Mouse (Mus musculus) spleen, adult 12 weeks (tissue): Measurements from ENCODE around the gene Fpgs.

Experiments used
- DNase-seq: peaks from one replicate; pipeline ENCODE4 v3.0.0; 2022; ENCODE audit warnings: low spot score

The Fpgs gene

DNA sequence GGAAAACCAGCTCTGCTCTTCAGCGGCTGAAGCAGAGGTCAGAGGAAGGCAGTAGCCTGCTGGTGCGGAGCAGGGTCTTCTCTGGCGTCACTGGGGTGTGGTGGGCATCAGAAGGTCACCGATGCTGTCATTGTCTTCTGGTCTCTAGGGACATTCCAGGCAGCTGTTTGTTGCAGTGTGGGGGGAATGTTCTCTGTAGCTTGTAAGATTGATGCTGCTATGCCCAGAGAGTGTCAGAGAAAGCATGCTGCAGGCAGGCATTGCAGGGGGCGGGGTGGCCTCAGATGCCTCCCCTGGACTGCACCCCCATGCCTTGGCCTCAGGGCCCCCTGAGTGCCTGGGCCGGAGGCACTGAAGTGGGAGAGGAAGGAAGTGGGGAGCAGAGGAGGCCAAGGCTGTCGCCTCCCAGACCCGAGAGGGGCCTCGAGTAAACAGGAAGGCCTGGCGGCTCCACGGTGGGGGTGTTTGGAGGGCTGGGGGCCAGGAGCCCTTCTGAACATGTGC, 66.1 kb downstream of the Fpgs start:
- DNase-seq = peak; percentile 18

DNA sequence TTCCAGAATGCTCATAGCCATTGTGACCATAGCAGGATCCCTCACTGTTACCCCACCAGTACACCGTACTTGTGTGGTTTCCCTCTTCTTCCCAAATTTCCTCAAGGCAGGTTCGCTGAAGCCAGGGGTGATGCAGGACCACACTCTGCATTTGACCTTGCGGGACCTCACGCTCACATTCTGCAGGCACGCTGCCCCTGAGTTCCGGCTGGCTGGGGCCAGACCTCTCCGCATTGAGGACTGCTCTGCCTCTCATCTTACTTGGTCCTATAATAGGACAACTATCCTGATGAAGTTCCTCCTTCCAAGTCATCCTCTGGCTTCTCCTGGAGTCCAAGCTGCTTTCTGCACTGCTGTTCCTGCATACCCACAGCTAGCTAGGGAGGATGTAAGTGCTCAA, 67.3 kb downstream of the Fpgs start:
- DNase-seq = no peak

DNA sequence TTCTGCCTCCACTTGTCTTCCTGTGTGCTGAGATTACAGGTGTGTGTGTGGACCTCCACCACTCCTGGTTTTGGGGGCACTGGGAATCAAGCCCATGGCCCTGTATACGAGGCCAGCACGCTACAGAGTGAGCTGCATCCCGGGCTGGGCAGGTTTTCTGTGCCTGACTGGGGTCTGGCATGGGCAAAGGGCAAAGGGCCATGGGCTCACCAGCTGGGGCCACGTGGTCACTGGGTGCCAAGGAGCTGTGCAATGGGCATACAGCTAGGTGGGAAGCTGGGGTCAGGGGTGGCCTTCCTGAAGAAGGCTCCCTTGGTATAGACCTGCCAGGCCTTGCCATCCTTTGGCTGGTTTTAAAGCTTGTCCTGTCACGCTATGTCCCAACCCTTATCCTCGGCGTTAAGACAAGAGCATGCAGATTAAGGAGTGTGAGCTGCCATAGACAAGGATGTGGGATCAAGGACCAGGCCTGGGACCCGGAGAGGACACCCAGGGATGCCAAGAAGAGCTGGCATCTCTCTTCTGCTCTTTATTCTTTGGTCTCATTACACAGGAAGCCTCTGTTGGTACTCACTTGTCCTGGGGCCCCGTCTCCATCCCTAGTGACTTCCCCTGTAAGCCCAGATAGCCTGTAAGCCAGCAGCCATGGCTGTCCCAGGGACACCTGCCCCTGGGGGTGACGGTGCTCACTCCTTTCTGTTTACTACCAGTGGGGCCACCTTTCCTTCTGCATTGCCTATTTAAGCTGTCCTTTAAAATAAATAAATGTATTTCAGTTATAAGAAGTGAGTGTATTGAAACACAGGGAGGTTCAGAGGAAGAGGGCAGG, 69.5 kb downstream of the Fpgs start:
- no peak for DNase-seq

DNA sequence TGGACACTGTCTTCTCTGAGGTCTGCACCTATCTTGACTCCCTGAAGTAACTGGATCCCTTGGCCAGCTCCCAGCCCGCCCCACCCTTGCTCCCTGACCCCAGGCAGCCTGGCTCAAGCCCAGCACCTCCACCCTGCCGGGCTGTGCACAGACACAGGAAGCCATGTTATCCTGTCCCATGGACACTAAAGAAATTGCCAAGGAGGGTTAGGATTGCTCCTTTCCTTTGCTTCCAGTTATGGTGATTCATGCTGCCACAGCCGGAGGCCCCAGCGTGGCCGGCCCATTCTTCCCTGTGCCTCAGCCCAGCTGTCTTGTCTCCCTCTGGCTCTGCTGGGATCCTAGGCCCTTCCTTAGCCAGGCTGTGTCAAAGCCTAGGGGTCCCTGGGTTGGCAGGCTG, 70.3 kb downstream of the Fpgs start:
- no peak for DNase-seq
